Mouse (Mus musculus) small intestine, adult 2 months (tissue): Measurements from ENCODE around the gene Gng7. TPM values are rescaled to one million over a fixed set of nuclear protein-coding genes. Genes with fewer than 3 reads are reported as not detected.
A peak's percentile ranks its signal among the peaks of the same experiment; 100 is the strongest.

Source experiments
- H3K27ac ChIP-seq: fragments of 200-500 bp; 2 replicates; pipeline ENCODE4 v1.5.1; 2012; ENCODE audit warnings: low read depth, low read length, control low read depth, inconsistent platforms; ENCODE audit not compliant: insufficient read depth
- H3K27me3 ChIP-seq: fragments of 200-500 bp; 2 replicates; pipeline ENCODE4 v1.6.1; 2012; ENCODE audit warnings: mild to moderate bottlenecking, moderate library complexity, low read length, inconsistent platforms; ENCODE audit not compliant: control insufficient read depth, insufficient read depth
- H3K36me3 ChIP-seq: fragments of 200-500 bp; 2 replicates; pipeline ENCODE4 v1.6.1; 2012; ENCODE audit warnings: mild to moderate bottlenecking, low read length, control low read depth, inconsistent platforms; ENCODE audit not compliant: control insufficient read depth, insufficient read depth
- H3K4me1 ChIP-seq: fragments of 200-500 bp; 2 replicates; pipeline ENCODE4 v1.6.1; 2012; ENCODE audit warnings: low read length, inconsistent platforms, mixed read lengths; ENCODE audit not compliant: control insufficient read depth, insufficient read depth, insufficient read length
- H3K4me3 ChIP-seq: fragments of 200-500 bp; 2 replicates; pipeline ENCODE4 v1.5.1; 2012; ENCODE audit warnings: low read depth, mild to moderate bottlenecking, control low read depth, inconsistent platforms, low read length, moderate library complexity
- CTCF ChIP-seq: fragments of 200-500 bp; IDR thresholded peaks from 2 replicates; pipeline ENCODE4 v1.5.1; 2012; ENCODE audit warnings: low read depth, mild to moderate bottlenecking, control low read depth, inconsistent platforms, low read length, moderate library complexity, mixed read lengths; ENCODE audit not compliant: insufficient replicate concordance, insufficient read length; ENCODE audit errors: extremely low read depth
- POLR2A ChIP-seq: fragments of 200-500 bp; IDR thresholded peaks from 2 replicates; pipeline ENCODE4 v1.6.1; 2012; ENCODE audit warnings: low read depth, mild to moderate bottlenecking, control low read depth, inconsistent platforms, low read length, moderate library complexity
- WGBS: fragments of 180-500 bp; shearing (Covaris S2); methylation state at CpG from one replicate; pipeline ENCODE4 v1.1.7; 2018; 5-methylcytosine and 5-hydroxymethylcytosine counted together
- polyA plus RNA-seq: library from polyadenylated mRNA; depleted of rRNA; stranded (reverse); fragments of >200 nt; gene quantifications from 2 replicates; pipeline ENCODE4 v1.2.3, GENCODE M21; 2012

Gng7 gene
- polyA plus RNA-seq, 1 experiment: 0.44 TPM

DNA sequence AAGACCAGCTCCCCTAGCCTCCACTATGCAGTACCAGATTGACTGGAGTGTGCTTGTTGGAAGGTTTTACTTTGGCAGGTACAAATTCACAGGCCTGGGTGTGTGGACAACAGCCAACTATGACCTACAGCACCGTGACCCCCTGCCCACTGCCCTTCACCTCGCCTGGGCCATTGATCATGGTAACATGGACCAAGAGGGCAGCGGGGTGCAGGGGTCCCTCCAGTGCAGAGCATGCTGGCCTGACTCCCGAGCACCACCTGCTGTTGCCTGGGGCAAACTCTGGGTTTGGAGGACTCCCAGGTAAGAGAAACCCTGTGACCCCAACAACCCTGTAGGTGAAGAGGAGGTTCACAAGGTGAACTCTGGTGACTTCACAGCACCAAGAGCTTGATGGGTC is 57.0 kb downstream of the Gng7 start:
- 79% methylated on average over 4 of the region's 4 CpGs for WGBS
- Histone ChIP-seq H3K4me3 (no peak overlapping the region), H3K4me1 (peaks cover 11% of the 10 kb centered on the region)

DNA sequence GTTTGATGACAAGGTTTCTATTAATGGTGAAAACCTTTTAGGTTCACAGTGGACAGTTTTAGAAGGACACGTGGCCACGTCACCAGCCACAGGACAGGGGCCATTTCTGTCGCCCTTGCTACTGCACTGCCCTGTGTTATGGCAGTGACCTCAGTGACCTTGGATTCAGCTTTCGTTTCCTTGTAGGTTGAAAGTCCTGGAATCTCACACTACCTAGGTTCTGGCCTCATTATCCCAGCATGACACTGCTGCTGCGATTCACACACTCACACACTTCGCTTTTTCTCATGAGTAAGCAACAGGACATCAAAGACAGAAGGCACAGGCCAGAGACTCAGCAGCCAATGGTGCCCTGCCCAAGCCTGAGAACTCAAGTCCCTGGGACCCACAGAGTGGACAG is 57.8 kb downstream of the Gng7 start:
- no peaks in the 10 kb centered on the region for H3K27me3 ChIP-seq
- no peak for TF ChIP-seq CTCF
- no peak for TF ChIP-seq POLR2A
- H3K4me3 ChIP-seq: no peak overlapping the region
- H3K4me1 ChIP-seq: peaks cover 11% of the 10 kb centered on the region
- H3K27ac ChIP-seq: no peak overlapping the region
- no peaks in the 10 kb centered on the region for H3K36me3 ChIP-seq
- 85% methylated on average over 6 of the region's 6 CpGs for WGBS

More for the DNA sequence above, 57.0 kb downstream of the Gng7 start:
- no peak for TF ChIP-seq CTCF
- no peak for TF ChIP-seq POLR2A
- Histone ChIP-seq H3K27ac (no peak overlapping the region), H3K27me3 (no peaks in the 10 kb centered on the region), H3K36me3 (no peaks in the 10 kb centered on the region)

GRCm38 (mm10) chr10:80956385-80956784 is 58.4 kb downstream of the Gng7 start:
- no peak overlapping the region for H3K27ac ChIP-seq
- peaks cover 11% of the 10 kb centered on the region for H3K4me1 ChIP-seq
- WGBS: 89% methylated on average over 8 of the region's 8 CpGs
- H3K27me3 ChIP-seq: no peaks in the 10 kb centered on the region
- no peaks in the 10 kb centered on the region for H3K36me3 ChIP-seq
- H3K4me3 ChIP-seq: no peak overlapping the region
- TF ChIP-seq CTCF (no peak), POLR2A (no peak)

DNA sequence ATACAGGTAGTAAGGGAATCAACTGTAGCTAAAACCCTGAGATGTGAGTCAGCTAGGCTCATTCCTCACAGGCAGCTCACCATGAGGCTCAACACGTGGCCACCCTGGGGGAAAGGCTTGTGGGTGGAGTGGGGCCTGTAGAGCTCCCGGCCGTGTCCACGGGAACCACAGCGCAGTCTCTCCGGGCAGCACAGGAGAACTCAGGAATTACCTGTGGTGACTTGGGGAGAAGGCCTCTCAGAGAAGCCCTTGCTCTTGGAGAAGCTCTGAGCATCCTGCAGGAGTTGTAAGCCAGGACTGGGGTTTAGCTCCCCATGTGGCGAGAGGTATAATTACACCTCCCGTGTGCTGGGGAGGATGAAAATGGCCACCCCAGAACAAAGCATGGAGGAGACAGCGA is 59.2 kb downstream of the Gng7 start:
- TF ChIP-seq POLR2A: no peak; the same call in 1 of the 2 replicates
- TF ChIP-seq CTCF: peak; percentile 70; the same call in 1 of the 2 replicates
- WGBS: 18% methylated on average over 9 of the region's 9 CpGs
- Histone ChIP-seq H3K4me3 (no peak overlapping the region), H3K27me3 (no peaks in the 10 kb centered on the region), H3K36me3 (no peaks in the 10 kb centered on the region), H3K27ac (no peak overlapping the region), H3K4me1 (peaks cover 7% of the 10 kb centered on the region; the same call in 1 of the 2 replicates)

DNA sequence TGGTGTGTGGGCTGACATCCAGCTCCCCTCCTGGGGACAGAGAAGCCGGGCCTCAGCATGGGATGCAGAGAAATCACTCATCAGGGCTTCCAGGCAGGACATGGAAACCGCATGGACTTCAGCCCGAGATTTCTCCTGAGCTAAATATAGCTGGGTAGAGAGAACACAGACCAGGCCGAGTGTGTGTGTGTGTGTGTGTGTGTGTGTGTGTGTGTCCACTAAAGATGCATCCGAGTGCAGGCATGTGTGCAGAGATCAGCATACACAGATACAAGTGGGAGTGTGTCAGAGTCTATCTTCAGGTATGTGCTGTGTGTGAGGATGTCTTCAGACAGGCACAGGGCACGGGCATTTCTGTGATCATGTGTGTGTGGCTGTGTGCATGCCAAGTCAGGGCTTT is 59.9 kb downstream of the Gng7 start:
- Histone ChIP-seq H3K27ac (no peak overlapping the region), H3K36me3 (no peaks in the 10 kb centered on the region), H3K4me1 (peaks cover 7% of the 10 kb centered on the region; the same call in 1 of the 2 replicates), H3K4me3 (no peak overlapping the region), H3K27me3 (no peaks in the 10 kb centered on the region)
- WGBS: 70% methylated on average over 6 of the region's 6 CpGs
- no peak for TF ChIP-seq POLR2A
- no peak for TF ChIP-seq CTCF

GRCm38 (mm10) chr10:80954415-80954814 is 60.3 kb downstream of the Gng7 start:
- H3K4me1 ChIP-seq: peaks cover 7% of the 10 kb centered on the region; the same call in 1 of the 2 replicates
- no peak overlapping the region for H3K27ac ChIP-seq
- H3K27me3 ChIP-seq: no peaks in the 10 kb centered on the region
- H3K36me3 ChIP-seq: no peaks in the 10 kb centered on the region
- TF ChIP-seq POLR2A (no peak), CTCF (no peak)
- 59% methylated on average over 13 of the region's 13 CpGs for WGBS
- H3K4me3 ChIP-seq: no peak overlapping the region

DNA sequence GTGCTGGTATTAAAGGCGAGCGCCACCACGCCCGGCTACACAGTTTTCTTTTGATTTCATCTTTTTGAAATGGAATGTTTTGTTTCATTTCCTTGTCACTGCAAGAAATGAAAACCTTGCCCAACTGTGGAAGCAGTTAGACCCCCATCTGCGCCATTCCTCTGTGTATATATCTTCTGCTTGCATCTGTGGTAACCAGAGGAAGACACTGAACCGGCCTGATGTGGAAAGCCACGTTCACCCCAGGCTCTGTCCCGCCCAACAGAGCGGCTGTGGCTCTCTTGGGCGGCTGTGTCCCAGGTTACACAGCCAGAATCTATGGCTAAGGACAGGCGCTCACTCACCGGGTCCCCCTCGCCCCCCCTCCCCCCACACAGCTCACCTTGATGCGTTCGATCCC is 62.3 kb downstream of the Gng7 start:
- Histone ChIP-seq H3K27ac (no peak overlapping the region), H3K4me1 (peaks cover 21% of the 10 kb centered on the region), H3K36me3 (no peaks in the 10 kb centered on the region), H3K27me3 (no peaks in the 10 kb centered on the region), H3K4me3 (no peak overlapping the region)
- TF ChIP-seq CTCF (no peak), POLR2A (no peak)
- 74% methylated on average over 15 of the region's 15 CpGs for whole genome bisulfite sequencing
